Comparison of ENCODE assay signal across 8 mouse cellular contexts in the genomic region with DNA sequence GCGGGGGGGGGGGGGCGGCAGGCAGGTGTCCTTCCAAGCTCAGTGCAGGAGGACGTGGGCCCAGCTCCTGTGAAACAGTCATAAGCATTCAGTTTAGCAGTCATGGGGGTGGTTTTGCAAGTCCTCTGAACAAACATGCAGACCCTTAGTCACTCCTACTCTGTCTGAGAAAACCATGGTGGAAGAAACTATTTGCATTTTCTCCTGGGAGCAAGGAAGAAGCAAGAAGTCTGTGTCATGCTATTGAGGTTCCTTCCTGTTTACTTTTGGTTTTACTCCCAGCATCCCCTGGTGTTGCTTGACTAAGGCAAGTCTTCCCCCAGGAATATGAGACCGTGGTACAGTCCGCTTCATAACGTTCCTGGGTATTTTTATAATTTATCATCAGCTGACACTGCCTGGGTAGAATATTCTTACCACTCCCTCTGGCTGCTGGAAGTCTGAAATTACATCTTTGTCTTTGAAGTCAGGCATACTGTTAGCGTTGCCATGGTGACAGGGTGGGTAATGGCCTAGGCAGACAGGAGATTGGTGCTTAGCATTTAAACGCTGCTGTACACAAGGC.
DNase-seq lines count a peak whose midpoint lies in the region; ATAC-seq and TF ChIP-seq lines count a peak whose summit lies in the region.

No protein-coding gene starts in this region.

- no peaks in the 10 kb centered on the region for H3K9me3 ChIP-seq in limb, embryonic 11.5 days (ENCODE audit: control insufficient read depth, low read length)
- H3K9me3 ChIP-seq in midbrain, embryonic 13.5 days = no peaks in the 10 kb centered on the region
- H3K9me3 ChIP-seq in stomach, postnatal 0 days (ENCODE audit: control insufficient read depth, low read length) = no peaks in the 10 kb centered on the region

- H3K4me3 ChIP-seq in testis, adult 2 months (ENCODE audit: control insufficient read depth, low read depth, low read length) = no peak overlapping the region; the same call in 1 of the 2 replicates
- H3K4me3 ChIP-seq in limb, embryonic 11.5 days (ENCODE audit: low read depth, low read length) = no peak overlapping the region
- H3K4me3 ChIP-seq in midbrain, embryonic 13.5 days (replicated peaks) = no peak overlapping the region
- H3K4me3 ChIP-seq in stomach, postnatal 0 days (ENCODE audit: low read depth, low read length) = no peak overlapping the region

- no peak overlapping the region for H3K4me2 ChIP-seq in limb, embryonic 11.5 days (ENCODE audit: low read depth, severe bottlenecking)
- H3K4me2 ChIP-seq in midbrain, embryonic 13.5 days (replicated peaks) = peak overlapping the region; percentile 27; the same call in 1 of the 2 replicates
- H3K4me2 ChIP-seq in stomach, postnatal 0 days (replicated peaks; ENCODE audit: low read depth) = no peak overlapping the region

- no peaks in the 10 kb centered on the region for H3K27me3 ChIP-seq in testis, adult 2 months (ENCODE audit: control insufficient read depth, insufficient read depth, low read length)
- no peaks in the 10 kb centered on the region for H3K27me3 ChIP-seq in limb, embryonic 11.5 days (ENCODE audit: control insufficient read depth, insufficient read depth, low read length)
- H3K27me3 ChIP-seq in midbrain, embryonic 13.5 days = no peaks in the 10 kb centered on the region
- no peaks in the 10 kb centered on the region for H3K27me3 ChIP-seq in stomach, postnatal 0 days (ENCODE audit: control insufficient read depth, insufficient read depth, low read length)

- no peak overlapping the region for H3K9ac ChIP-seq in limb, embryonic 11.5 days (ENCODE audit: low read length)
- no peak overlapping the region for H3K9ac ChIP-seq in midbrain, embryonic 13.5 days (replicated peaks)
- no peak overlapping the region for H3K9ac ChIP-seq in stomach, postnatal 0 days (ENCODE audit: low read length)

- 14% methylated on average over 8 of the region's 8 CpGs for WGBS in limb, embryonic 11.5 days
- 22% methylated on average over 8 of the region's 8 CpGs for WGBS in midbrain, embryonic 13.5 days
- 14% methylated on average over 7 of the region's 8 CpGs for WGBS in stomach, postnatal 0 days

- H3K4me1 ChIP-seq in testis, adult 2 months (ENCODE audit: control insufficient read depth, insufficient read depth, low read length) = peaks cover 8% of the 10 kb centered on the region
- peaks cover 12% of the 10 kb centered on the region for H3K4me1 ChIP-seq in limb, embryonic 11.5 days (ENCODE audit: control insufficient read depth, insufficient read depth, low read length)
- H3K4me1 ChIP-seq in midbrain, embryonic 13.5 days (replicated peaks) = peaks cover 58% of the 10 kb centered on the region
- peaks cover 6% of the 10 kb centered on the region for H3K4me1 ChIP-seq in stomach, postnatal 0 days (replicated peaks; ENCODE audit: control insufficient read depth, insufficient read depth)

- peak; percentile 79 for ATAC-seq in limb, embryonic 11.5 days (ENCODE audit: insufficient number of reproducible peaks, low FRiP score, low TSS enrichment, low read depth)
- peak; percentile 90 for ATAC-seq in midbrain, embryonic 13.5 days
- ATAC-seq in stomach, postnatal 0 days (ENCODE audit: low FRiP score, low TSS enrichment) = peak; percentile 84

- no peak for TF ChIP-seq EP300 in stomach, postnatal 0 days (optimal IDR thresholded peaks at IDR 0.05)

- no peak for DNase-seq in testis, postnatal 14 days (ENCODE audit: low spot score)
- DNase-seq in embryo, embryonic 9.5 days (ENCODE audit: extremely low spot score) = peak; percentile 60
- DNase-seq in gastrocnemius, postnatal 25 days = peak; percentile 53
- DNase-seq in kidney, adult 11 months = peak; percentile 60
- peak; percentile 82 for DNase-seq in limb, embryonic 11.5 days (ENCODE audit: low spot score)
- peak; percentile 61 for DNase-seq in stomach, postnatal 0 days (ENCODE audit: low spot score)

- TF ChIP-seq CTCF in testis, adult 2 months (IDR thresholded peaks at IDR 0.05; ENCODE audit: control insufficient read depth, insufficient read depth, insufficient replicate concordance, low read depth, low read length) = no peak
- peak; percentile 66 for TF ChIP-seq CTCF in stomach, postnatal 0 days (IDR thresholded peaks at IDR 0.05; ENCODE audit: low read depth)

- no peak for TF ChIP-seq POLR2A in testis, adult 2 months (IDR thresholded peaks at IDR 0.05; ENCODE audit: control insufficient read depth, low read depth, low read length)

- H3K27ac ChIP-seq in testis, adult 2 months (ENCODE audit: control insufficient read depth, insufficient read depth, low read depth, low read length) = peak overlapping the region; percentile 25; the same call in 1 of the 2 replicates
- H3K27ac ChIP-seq in limb, embryonic 11.5 days (replicated peaks; ENCODE audit: low read depth, low read length) = no peak overlapping the region
- H3K27ac ChIP-seq in midbrain, embryonic 13.5 days = peak overlapping the region; percentile 81
- H3K27ac ChIP-seq in stomach, postnatal 0 days (replicated peaks) = peak overlapping the region; percentile 63

- H3K36me3 ChIP-seq in testis, adult 2 months (ENCODE audit: control insufficient read depth, insufficient read depth, low read length) = no peaks in the 10 kb centered on the region
- no peaks in the 10 kb centered on the region for H3K36me3 ChIP-seq in limb, embryonic 11.5 days (ENCODE audit: control insufficient read depth, insufficient read depth, low read length)
- H3K36me3 ChIP-seq in midbrain, embryonic 13.5 days = no peaks in the 10 kb centered on the region
- no peaks in the 10 kb centered on the region for H3K36me3 ChIP-seq in stomach, postnatal 0 days (ENCODE audit: control insufficient read depth, insufficient read depth, low read length)
